Mouse (Mus musculus) hindbrain, embryonic 10.5 days (tissue): ENCODE measurements around the gene Bglap. TPM values are rescaled to one million over a fixed set of nuclear protein-coding genes. Genes with fewer than 3 reads are reported as not detected.
"Not testable (repeated sequence)": the region's sequence is repeated elsewhere in the genome, so short reads cannot be mapped to it uniquely, and the experiment has no call there.

Experiments
- DNase-seq: peaks from one replicate; pipeline ENCODE4 v3.0.0-alpha.2; 2017; ENCODE audit warnings: low spot score
- H3K27ac ChIP-seq: fragments of 300-500 bp; sonication (generic); 2 replicates; pipeline ENCODE4 v1.5.1; 2016; ENCODE audit warnings: mild to moderate bottlenecking, moderate library complexity
- H3K27me3 ChIP-seq: fragments of 300-500 bp; sonication (generic); 2 replicates; pipeline ENCODE4 v1.6.1; 2016; ENCODE audit warnings: mild to moderate bottlenecking; ENCODE audit not compliant: poor library complexity, insufficient read depth, severe bottlenecking
- H3K36me3 ChIP-seq: fragments of 300-500 bp; sonication (generic); 2 replicates; pipeline ENCODE4 v1.6.1; 2016; ENCODE audit warnings: mild to moderate bottlenecking, moderate library complexity
- H3K4me1 ChIP-seq: fragments of 300-500 bp; sonication (generic); replicated peaks from 2 replicates; pipeline ENCODE4 v1.6.1; 2016; ENCODE audit warnings: mild to moderate bottlenecking
- H3K4me3 ChIP-seq: fragments of 300-500 bp; sonication (generic); 2 replicates; pipeline ENCODE4 v1.5.1; 2016; ENCODE audit warnings: mild to moderate bottlenecking, moderate library complexity
- H3K9me3 ChIP-seq: fragments of 300-500 bp; sonication (generic); 2 replicates; pipeline ENCODE4 v1.6.1; 2016; ENCODE audit warnings: mild to moderate bottlenecking, moderate library complexity
- WGBS: fragments of 180-500 bp; shearing (Covaris S2); methylation state at CpG from one replicate; pipeline ENCODE4 v1.1.7; 2016; 5-methylcytosine and 5-hydroxymethylcytosine counted together
- polyA plus RNA-seq: library from polyadenylated mRNA; unstranded; fragments of >200 nt; fragmentation: Nextera tagmentation; extraction: Ambion mirVana; gene quantifications from 2 replicates; pipeline ENCODE4 v1.2.1, GENCODE M21; 2016

Bglap gene
- polyA plus RNA-seq, 1 experiment from 2014 or later = not detected

DNA sequence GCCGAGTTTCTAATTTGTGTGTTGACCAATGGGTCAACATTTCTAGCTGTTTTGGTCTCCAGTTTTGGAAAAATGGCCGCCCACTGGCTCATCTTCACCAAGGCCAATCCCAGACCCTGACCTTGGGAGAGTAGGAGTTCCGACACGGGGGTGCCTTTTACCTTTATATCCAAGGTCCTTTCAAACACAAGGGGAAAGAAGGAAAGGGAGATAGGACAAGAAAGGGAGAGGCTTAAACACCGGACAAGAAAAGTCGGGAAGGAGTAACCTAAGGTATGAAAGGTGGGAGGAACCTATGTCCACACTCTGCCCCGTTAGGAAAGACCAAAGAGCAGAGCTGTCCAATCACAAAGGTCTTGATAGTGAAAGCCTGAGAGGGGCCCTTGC is 26.4 kb upstream of the Bglap start:
- no peak for DNase-seq
- Histone ChIP-seq H3K36me3 (peaks cover 42% of the 10 kb centered on the region), H3K4me1 (peaks cover 38% of the 10 kb centered on the region), H3K4me3 (peak overlapping the region; percentile 89), H3K9me3 (no peaks in the 10 kb centered on the region), H3K27ac (peak overlapping the region; percentile 98), H3K27me3 (no peaks in the 10 kb centered on the region)
- 32% methylated on average over 7 of the region's 7 CpGs for WGBS

DNA sequence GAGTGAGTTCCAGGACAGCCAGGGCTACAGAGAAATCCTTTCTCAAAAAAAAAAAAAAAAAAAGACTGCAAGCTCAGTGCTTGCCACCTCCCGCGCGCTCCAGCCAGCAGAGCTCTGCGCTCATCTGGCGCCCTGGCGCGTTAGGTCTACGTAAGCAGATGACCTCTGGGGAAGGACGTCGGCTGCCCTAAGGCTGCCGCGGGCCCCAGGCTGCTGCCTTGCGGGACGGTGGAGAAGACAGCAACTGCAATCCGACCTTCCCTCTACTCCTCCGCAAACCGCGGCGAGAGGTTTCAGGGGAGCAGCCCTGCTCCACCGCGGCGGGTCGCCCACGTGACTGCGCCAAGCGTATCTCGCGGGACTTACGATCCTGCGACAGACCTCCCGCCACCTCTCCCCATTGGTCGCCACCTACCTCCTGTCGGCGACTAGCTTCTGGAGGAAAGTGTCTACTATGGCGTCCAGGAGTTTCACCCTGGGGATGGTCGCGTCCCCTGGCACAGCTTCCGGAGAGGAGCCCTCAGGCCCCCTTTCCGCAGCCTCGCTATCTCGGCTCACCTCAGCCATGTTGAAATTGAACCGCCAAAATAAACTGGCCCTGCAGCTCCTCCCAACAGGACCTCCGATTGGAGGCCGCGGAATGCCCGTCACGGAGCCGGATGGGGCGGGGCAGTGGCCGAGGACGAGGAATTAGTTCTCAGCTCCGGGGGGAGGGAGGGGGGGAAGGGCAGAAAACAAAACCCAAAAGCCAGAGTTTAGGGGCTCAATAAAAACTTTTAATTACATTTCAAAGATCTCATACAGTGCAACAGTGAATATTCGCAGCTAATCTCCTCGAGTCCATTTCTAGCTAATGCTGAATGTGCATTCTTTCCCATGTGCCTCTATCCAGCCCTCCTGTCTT is 25.7 kb upstream of the Bglap start, which contains the start of gene Pmf1:
Gene Pmf1, minus strand, starts transcription at position 591 of the 904 bp plus-strand sequence.
- WGBS = under 1% methylated on average over 54 of the region's 54 CpGs
- no peaks in the 10 kb centered on the region for H3K27me3 ChIP-seq
- peaks cover 38% of the 10 kb centered on the region for H3K4me1 ChIP-seq

DNA sequence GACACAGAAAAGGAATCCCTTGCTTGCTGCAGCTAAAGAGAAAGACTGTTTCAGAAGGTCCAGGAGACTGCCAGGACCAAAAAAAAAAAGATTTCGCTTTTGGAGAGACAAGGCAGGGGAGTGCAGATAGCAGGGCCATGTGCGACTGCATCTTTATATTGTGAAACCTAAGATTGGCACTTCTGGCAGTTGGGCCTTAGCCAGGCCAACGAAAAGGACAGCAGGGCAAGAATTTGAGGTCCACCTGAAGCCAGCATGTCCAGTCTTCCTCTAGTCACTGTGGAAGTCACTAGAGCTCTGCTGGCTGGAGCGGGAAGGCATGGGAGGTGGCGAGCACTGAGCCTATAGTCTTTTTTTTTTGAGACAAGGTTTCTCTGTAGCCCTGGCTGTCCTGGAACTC is 24.7 kb upstream of the Bglap start:
- no peaks in the 10 kb centered on the region for H3K27me3 ChIP-seq
- DNase-seq = no peak
- peak overlapping the region; percentile 89 for H3K4me3 ChIP-seq
- H3K36me3 ChIP-seq = peaks cover 35% of the 10 kb centered on the region
- peak overlapping the region; percentile 98 for H3K27ac ChIP-seq
- WGBS = 68% methylated on average over 5 of the region's 5 CpGs
- no peaks in the 10 kb centered on the region for H3K9me3 ChIP-seq
- H3K4me1 ChIP-seq = peaks cover 38% of the 10 kb centered on the region

More for the DNA sequence above, 25.7 kb upstream of the Bglap start, which contains the start of gene Pmf1:
- DNase-seq = peak; percentile 94
- peak within 1 kb of the TSS; percentile 98 for H3K27ac ChIP-seq
- H3K4me3 ChIP-seq = peak within 1 kb of the TSS; percentile 89
- no peaks in the 10 kb centered on the region for H3K9me3 ChIP-seq
- peaks cover 37% of the 10 kb centered on the region for H3K36me3 ChIP-seq

DNA sequence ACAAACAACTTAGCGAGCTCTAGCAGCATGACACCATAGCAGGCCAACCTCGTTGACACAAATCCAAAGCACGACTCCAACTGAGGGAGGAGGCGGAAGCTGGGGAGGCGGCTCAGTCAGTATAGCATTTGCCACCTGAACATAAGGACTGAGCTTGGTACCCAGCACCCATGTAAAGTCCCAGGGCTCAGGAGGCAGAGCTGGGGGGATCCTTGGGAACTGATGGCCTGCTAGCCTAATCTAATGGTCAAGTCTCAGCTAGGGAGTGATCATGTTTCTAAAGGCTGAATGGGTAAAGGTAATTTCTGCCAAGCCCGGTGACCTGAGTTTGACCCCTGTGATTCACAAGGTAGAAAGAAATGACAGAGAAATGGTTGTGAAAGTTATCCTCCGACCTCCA is 23.3 kb upstream of the Bglap start:
- Histone ChIP-seq H3K9me3 (no peaks in the 10 kb centered on the region), H3K36me3 (peaks cover 35% of the 10 kb centered on the region), H3K4me3 (no peak overlapping the region), H3K27ac (no peak overlapping the region), H3K4me1 (peaks cover 38% of the 10 kb centered on the region), H3K27me3 (no peaks in the 10 kb centered on the region)
- DNase-seq = no peak
- 62% methylated on average over 7 of the region's 7 CpGs for WGBS

DNA sequence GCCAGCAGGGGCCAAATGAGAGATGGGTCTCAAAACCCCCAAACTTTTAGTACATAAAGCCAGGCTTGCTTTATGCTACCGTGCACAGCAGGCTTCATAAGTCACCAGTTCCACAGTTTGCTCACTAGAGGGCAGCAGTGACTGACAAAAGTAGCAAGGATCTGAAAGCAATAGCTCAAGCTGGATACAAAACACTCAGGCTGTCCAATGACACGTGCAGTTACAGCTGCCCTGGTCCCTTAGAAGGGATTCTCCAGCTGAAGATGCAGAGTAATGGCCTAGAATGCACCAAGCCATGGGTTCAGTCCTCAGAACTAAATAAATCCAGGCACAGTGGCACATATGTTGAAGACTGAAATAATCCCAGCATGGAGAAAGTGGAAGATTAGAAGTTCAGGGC is 22.8 kb upstream of the Bglap start:
- Histone ChIP-seq H3K27me3 (no peaks in the 10 kb centered on the region), H3K9me3 (no peaks in the 10 kb centered on the region), H3K36me3 (peaks cover 35% of the 10 kb centered on the region), H3K27ac (no peak overlapping the region), H3K4me3 (no peak overlapping the region), H3K4me1 (peaks cover 38% of the 10 kb centered on the region)
- DNase-seq = peak; percentile 74
- 7% methylated on average over 2 of the region's 2 CpGs for WGBS

DNA sequence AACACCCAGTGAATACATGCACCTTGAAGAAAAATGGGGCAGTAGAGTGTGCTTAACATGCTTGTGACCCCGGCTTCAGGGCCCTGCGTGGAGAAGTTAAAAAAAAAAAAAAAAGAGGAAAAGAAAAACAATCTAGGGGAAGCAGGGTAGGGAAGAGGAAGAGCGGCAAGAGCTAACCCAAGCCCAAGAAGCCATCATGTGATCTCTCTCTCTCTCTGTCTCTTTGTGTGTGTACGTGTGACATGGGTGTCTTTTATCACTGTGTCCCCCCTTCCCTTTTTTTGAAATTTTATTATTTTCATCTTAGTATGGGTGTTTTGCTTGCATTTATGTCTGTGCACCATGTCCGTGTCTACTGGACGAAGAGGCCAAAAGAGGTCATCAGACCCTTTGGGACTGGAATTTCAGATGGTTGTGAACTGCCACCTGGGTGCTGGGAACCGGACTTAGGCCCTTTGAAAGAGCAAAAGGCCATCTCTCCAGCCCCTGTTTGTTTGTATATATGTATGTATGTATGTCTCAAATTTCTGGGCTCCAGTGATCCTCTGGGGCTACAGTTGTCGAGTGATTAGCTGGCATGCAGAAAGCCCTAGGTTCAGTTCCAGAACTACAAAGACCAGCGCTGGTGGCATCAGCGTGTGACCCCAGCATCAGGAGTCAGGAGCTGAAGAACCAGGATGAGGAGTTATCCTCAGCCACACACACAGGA is 19.4 kb upstream of the Bglap start:
- Histone ChIP-seq H3K36me3 (peaks cover 47% of the 10 kb centered on the region), H3K27me3 (no peaks in the 10 kb centered on the region), H3K27ac (no peak overlapping the region), H3K4me1 (peaks cover 25% of the 10 kb centered on the region), H3K4me3 (no peak overlapping the region), H3K9me3 (no peaks in the 10 kb centered on the region)
- no peak for DNase-seq
- WGBS = 90% methylated on average over 10 of the region's 10 CpGs

DNA sequence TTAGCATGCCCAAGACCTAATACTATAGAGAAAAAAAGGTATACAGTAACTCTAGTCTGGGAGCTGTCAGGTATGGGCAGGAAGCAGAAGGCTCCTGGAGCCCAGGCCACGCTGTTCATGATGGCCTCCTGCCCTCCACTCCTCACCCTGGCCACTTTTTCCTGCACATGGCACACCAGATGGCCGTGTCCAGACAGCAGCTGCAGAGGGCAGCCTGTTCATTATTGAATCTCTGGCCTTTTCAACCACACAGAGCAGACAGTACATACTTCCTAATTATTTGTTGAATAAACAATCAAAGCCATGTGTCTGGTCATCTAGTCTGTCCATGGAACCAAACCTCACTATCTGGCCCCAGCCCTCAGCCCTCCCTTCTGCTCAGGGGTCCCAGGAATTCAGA is 14.4 kb upstream of the Bglap start:
- Histone ChIP-seq H3K27me3 (no peaks in the 10 kb centered on the region), H3K27ac (peak overlapping the region; percentile 23; the same call in 1 of the 2 replicates), H3K4me3 (no peak overlapping the region), H3K9me3 (no peaks in the 10 kb centered on the region), H3K36me3 (peaks cover 81% of the 10 kb centered on the region), H3K4me1 (0 out of 2 replicates have a peak, but pooled peaks cover 7% of the 10 kb centered on the region)
- peak; percentile 17 for DNase-seq
- 76% methylated on average over 2 of the region's 2 CpGs for WGBS

DNA sequence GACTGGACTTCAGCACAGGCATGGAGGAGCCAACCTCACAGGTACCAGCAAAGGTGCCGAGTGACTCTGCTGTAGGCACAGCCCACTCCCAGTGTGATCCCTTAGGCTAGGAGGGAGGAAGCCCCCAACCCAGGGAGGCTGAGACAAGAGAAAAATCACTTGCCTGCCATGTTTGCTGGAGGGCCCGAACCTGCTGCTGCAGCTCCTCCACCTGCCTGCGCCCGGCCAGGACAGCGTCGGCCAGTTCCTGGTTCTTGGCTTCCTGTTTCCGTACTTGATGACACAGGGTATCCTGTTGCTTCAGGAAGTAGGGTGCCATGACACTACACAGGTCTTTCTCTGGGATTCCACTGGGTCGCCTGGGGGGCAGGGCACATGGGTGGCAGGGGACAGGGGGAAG is 11.5 kb upstream of the Bglap start:
- no peaks in the 10 kb centered on the region for H3K9me3 ChIP-seq
- no peaks in the 10 kb centered on the region for H3K27me3 ChIP-seq
- no peak overlapping the region for H3K4me3 ChIP-seq
- WGBS = 90% methylated on average over 8 of the region's 8 CpGs
- H3K27ac ChIP-seq = no peak overlapping the region
- DNase-seq = no peak
- H3K36me3 ChIP-seq = peaks cover 76% of the 10 kb centered on the region
- 0 out of 2 replicates have a peak, but pooled peaks cover 7% of the 10 kb centered on the region for H3K4me1 ChIP-seq

DNA sequence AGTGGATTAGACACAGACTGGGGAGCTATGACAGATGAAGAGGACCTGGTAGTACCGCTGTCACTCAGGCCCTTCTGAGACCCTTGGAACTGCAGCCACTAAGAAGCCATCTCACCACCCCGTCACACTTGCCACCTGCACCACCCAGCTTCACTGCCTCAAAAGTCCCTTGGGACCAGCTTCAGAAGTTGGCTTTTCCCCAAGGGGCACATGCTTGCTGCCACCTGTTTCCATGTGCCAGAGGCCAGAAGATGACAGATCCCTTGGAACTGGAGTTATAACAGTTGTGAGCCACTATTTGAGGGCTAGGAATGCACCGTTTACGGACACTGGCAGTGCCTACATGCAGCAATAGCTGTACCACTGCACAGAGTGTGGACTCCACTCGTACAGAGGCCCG is 11.0 kb upstream of the Bglap start:
- 98% methylated on average over 6 of the region's 6 CpGs for whole genome bisulfite sequencing
- Histone ChIP-seq H3K27ac (no peak overlapping the region), H3K27me3 (no peaks in the 10 kb centered on the region), H3K4me3 (no peak overlapping the region), H3K4me1 (0 out of 2 replicates have a peak, but pooled peaks cover 7% of the 10 kb centered on the region), H3K9me3 (no peaks in the 10 kb centered on the region), H3K36me3 (peaks cover 77% of the 10 kb centered on the region)
- DNase-seq = no peak

DNA sequence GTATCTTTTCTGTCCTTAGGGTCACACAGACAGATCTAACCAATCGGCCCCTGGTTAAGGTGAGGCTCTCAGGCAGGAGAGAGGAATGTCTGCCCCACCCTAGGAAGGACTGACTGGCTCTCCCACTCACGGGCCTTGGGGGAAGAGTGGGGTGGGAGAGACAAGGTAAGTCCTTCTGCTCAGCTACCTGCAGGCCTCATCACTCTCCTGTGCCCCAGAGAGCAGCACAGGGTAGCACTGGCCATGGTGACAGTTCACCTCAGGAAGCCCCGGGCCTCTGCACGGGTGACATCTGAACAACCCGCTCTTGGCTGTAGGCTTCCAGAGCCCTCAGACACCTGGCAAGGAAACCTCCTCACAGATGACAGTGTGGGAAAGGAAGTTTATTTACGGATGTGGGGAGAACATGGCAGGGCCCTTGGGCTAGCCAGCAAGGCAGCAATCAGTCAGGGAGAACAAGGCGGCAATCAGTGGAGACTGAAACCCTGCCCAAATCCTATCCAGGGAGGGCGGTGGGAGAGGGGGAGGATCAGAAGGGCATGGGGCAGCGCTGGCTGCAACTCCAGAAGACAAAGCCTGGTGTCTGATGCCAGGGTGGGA is 9.6 kb upstream of the Bglap start:
- H3K27me3 ChIP-seq = no peaks in the 10 kb centered on the region
- 92% methylated on average over 9 of the region's 9 CpGs for WGBS
- H3K4me3 ChIP-seq = no peak overlapping the region
- peaks cover 69% of the 10 kb centered on the region for H3K36me3 ChIP-seq
- no peak overlapping the region for H3K27ac ChIP-seq
- H3K9me3 ChIP-seq = no peaks in the 10 kb centered on the region
- DNase-seq = no peak
- H3K4me1 ChIP-seq = 0 out of 2 replicates have a peak, but pooled peaks cover 3% of the 10 kb centered on the region

DNA sequence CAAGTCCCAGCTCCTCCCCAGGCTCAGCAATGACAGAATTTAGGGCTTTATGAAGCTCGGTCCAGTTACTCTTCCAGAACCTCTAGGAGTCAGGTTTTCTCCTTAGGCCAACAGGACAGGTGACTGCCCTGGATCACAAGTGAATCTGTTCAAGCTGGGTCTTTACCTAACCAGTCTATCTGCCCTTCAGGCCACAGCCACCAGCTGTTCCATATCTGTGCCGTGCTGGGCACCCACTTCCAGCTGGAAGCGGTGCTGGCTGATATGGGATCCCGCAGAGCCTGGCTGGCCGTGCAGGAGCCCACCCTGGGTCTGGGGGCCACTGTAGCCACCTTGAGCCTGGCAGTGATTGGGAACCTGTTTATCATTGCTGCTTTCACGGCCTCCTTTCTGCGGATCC is 1.9 kb downstream of the Bglap start:
- WGBS = 56% methylated on average over 2 of the region's 7 CpGs
- H3K27ac ChIP-seq, H3K4me3 ChIP-seq, DNase-seq, H3K27me3 ChIP-seq, H3K36me3 ChIP-seq, H3K9me3 ChIP-seq: not testable (repeated sequence)
- peaks cover 11% of the 10 kb centered on the region for H3K4me1 ChIP-seq

DNA sequence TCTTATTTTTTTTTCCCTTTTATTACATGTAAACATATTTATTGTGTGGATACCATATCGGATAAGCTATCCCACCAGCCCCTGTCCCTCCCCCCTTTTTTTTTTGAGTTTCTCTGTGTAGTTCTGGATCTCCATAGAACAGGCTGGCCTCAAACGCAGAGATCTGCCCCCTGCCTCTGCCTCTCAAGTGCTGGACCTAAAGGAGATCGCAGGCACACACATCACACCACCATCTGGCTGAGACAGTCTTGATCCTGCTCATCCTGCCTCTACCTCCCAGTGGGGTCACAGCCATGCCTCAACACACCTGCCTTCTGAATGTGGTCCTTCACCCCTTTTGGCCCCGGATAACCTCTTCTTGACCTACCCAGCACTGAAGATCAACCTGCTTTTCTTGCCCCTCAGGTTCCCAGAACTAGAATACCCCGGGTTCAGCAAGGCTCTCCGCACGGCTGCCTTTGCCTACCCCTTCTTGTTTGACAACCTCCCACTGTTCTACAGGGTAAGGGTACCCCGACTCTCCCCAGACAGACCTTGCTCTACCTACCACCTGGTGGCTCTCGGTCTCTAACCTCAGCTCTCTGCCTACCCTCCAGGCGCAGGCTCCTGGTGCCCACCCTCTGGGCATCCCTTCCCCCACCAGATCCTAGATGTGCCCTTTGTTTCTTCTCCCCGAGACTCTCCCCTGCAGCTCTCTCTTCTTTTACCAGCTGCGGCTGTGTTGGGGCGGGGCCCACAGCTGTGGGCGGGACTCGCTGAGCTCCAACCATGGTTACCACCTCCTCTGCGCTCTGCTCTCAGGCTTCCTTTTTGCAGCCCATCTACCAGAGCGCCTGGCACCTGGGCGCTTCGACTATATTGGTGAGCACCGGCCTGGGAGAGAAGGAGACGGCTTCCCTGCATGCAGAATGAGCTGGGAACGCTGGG is 2.6 kb downstream of the Bglap start:
- DNase-seq = peak; percentile 74
- H3K4me3 ChIP-seq = peak overlapping the region; percentile 45
- peaks cover 11% of the 10 kb centered on the region for H3K4me1 ChIP-seq
- H3K36me3 ChIP-seq, H3K9me3 ChIP-seq, H3K27me3 ChIP-seq: not testable (repeated sequence)
- 6% methylated on average over 22 of the region's 22 CpGs for WGBS
- H3K27ac ChIP-seq = peak overlapping the region; percentile 86
